Mouse (Mus musculus): Measurements from ENCODE around the gene Kyat3.
"Not testable (repeated sequence)": the region's sequence is repeated elsewhere in the genome, so short reads cannot be mapped to it uniquely, and the experiment has no call there.

Kyat3 gene

DNA sequence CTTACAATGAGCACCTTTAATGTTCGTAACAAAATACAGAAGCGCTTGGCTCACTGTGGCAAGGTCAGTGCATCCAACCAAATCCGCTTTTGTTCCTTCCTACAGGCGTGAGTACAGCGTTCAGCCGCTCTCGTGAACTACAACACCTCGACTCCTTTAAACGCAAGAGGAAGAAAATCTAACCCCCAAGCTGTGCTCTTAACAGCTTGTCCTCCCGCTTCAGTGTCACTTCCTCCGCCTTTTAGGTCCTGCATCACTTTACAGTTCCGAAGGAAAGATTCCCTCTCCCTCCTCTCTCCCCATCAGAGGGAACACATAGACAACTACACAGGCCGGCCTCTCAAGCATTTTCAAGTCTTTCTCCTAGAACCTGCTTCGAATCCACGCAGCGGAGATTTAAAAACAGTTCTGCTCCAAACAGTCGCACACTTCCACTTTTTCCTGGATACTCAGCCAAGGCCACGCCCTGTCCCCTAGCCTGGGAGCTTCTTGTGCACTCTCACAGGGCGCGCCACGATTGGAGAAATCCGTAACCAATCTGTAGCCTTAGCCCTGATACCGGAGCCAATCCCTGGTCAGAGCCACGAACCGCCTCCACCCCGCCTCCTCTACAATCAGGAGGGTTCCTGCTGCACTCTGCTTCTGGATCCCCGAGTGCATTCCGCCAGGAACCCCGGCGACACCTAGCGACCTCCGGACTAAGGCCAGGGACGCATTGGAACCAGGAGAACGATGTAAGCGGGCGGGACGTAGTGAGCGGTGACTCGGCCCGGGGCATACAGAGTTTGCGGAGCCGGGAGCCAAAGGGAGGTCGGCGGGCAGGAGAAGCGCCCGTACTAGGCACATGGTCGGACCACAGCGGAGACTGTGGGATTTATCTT is at the start of gene Kyat3:
Gene Kyat3, plus strand, starts transcription at position 610 of the 881 bp plus-strand sequence.
- peak; percentile 98 for DNase-seq (ENCODE audit: low read depth, low spot score)

DNA sequence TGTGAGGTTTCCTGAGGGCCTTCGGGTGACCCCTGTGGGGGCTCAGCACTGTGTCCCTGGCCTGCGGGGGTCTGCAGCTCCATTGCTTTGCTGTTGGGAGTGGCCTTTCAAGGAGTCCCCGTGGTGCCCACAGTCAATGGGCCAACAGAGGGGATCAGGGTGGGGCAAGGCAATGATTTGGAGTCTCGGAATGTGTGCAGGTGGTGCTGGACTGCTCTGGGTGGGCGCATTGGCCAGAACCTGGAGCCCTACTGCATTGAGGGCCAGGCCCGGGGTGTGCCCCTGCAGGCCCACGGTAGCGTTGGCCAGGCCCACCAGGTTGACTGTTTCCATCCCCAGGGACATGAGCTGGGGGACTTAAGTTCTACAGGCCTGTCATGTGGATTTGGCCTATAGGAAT is 36.1 kb upstream of the Kyat3 start:
- no peak for DNase-seq (ENCODE audit: low read depth, low spot score)

DNA sequence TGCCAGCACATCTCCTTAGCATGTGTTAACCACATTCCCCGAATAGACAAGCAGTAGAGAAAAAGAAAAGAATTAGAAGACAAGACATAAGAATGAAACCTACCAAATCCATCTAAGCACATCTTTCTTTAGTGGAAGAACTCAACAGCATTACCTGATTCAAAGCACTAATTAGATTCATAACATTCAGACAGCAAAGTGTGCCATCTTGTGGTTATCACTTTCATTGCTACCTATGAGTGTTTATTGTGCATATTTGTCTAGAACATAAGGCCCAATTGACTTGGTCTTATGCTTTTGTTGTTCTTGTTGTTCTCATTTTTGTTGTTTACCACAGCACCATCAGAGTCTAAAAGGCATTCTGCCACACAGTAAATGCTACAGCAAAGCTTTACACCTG is 26.2 kb upstream of the Kyat3 start:
- DNase-seq (ENCODE audit: low read depth, low spot score) = peak; percentile 32

DNA sequence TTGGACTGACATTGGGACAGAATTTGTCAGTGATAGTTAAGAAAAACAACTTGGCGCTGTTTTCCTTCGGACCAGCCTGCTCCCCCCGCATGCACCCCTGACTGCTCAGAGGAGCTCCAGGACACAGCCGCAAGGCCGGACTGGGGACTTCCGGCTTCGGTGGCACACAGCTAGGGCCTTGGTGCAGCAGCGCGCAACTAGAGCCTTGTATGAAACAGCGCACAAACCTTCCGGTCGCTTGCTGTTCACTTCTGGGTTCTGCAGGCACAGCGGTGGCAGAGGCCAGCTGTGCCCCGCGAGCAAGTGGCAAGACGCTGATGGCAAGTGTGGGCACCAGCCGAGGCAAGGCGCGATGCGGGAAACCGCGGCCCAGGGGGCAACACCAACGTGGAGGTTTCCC is 12.9 kb upstream of the Kyat3 start:
- DNase-seq (ENCODE audit: low read depth, low spot score) = peak; percentile 52

DNA sequence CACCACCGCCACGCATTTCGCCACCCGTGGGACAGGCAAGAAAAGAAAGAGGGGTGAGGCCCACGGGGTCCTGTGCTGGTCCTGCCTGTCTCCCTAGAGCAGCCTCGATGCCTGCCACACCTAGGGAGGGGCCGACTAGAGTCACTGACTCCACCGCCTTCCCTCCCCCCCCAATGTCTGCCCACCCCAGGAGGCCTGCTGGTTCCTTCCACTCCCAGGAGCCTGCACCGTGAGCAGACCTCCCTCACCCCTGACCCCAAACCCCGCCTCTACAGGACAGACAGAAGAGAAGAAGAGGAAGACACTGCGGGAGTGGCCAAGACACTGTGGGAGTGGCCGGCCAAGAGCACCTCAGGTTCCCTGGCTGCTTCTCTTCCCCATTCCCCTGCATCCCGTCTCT is 12.5 kb upstream of the Kyat3 start:
- DNase-seq (ENCODE audit: low read depth, low spot score) = peak; percentile 83

DNA sequence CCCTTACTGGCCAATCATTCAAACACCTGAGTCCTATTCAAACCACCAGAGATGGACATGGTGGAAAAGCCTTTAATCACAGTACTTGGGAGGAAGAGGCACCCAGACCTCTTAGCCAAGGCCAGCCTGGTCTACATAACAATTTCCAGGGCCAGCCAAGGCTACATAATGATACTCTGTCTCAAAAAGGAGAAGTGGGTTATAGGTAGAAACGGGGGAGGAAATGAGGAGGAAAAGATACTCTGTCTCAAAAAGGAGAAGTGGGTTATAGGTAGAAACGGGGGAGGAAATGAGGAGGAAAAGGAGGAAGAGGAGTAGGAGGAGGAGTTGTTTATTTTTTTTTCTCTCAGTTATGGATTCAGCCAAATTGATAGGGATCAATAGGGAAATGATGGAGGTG is 4.3 kb upstream of the Kyat3 start:
- DNase-seq (ENCODE audit: low read depth, low spot score) = no peak

DNA sequence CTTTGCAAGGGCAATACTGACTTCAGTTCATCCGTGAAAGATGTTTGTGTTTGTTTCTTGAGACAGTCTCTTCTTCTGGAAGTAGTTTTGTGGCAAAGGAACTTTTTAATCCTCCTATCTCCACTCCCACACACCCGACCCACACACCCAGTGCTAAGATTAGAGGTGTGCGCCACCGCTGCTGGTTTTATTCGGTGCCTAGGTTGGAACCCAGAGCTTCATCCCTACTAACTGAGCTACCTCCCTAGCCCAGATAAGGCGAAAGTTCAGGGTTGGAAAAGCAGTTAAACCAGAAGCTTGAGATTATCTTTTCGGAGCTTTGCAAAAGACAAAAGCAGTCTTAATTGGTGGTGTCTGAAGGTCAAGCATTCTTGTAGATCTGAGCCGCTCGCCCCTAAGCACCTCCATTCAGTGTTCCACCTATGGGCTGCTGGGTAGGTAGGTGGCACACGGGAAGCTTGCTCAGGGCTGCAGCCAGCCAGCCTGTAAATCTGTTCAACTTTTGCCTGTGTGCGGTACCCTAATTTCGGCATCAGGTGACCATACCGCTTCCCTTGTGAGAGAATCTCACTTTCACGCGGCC is 647 bp downstream of the Kyat3 start:
- DNase-seq (ENCODE audit: low read depth, low spot score) = peak; percentile 30

DNA sequence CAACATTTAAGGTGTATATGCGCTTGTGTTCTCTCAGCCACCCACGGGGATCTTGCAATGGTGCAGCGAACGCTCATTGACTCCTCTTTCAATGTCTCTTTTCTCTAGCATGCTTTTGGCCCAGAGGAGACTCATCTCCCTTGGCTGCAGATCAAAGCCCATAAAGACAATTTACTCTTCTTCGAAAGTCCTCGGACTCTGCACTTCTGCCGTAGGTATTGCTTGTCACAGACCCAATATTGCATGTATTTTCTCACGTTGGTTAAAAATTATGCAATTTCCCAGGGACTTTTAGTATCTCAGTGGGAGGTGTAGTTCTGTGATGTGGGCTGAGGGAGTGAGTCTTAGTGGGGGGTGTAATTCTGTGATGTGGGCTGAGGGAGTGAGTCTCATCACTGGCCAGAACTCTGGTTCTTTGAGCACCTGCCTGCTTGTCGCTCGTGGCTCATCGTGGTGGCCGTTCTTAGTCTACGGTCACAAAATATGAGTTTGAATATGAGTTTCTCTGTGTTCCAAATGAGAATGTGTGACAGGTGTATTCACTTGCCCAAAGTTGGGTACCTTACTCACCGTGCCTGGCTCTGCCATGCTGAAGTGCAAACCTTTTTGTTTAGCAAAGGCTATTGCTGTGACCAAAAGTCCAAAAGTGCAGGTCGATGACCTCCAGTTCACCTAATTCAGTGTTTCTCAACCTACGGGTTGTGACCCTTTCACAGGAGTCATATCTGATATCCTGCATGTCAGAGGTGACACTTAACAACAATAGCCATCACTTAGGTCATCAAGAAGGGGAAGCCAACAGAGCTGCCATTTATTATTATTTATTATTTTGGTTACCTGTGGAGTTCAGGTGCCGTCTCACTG is 6.0 kb downstream of the Kyat3 start:
- no peak for DNase-seq (ENCODE audit: low read depth, low spot score)

DNA sequence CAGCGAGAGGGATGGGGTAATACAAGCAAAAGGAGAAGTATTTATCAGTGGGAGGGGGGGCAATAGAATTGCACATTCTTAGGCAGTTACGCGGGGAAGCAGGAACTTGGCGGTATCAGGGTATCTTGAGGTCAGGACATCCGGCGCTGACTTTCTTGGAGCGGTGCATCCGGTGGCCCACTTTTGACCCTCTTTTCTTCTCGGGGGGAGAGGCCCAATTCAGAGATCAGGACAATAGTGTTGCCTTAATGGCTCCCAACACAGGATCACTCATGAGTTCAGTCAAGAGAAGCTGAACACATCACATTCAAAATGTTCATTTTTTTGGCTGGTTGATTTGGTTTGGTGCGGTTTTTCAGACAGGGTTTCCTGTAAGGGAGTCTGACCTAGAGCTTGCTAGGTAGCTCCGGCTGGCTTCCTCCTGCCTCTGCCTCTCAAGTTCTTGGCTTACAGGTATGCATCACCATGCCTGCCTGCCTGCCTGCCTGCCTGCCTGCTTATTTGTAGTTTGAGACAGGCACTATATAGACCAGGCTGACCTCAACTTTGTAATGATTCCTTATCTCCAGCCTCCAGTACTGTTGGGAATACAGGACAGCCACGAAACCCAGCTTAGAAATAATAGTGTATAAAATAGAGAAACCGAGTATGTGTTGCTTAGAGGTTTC is 7.5 kb downstream of the Kyat3 start:
- not testable (repeated sequence) for DNase-seq (ENCODE audit: low read depth, low spot score)

DNA sequence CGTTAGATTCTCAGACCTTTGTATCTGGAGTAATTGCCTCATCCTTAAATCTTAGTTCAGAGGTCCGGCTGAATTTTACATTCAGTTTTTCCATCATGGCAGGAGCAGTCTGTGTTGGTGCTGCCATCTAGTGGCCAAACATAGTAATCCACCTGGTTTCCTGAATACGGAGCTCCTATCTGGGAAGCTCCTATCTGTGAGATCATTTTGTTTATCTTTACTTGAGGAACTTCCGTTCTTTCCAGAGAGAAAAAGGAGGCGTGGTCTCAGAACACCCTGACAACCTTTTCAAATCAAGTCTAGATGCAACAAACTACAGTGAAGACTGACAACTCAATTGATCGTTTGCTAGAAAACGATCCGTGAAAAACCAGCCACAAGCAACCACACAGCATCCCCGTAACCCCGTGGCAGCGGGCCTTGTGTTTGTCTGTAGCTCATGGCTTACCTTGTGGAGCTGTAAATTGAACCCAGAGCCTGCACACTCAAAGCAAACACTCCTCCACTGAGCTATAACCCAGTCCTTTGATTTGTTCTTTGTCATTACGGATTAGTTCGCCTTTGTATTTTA is 8.1 kb downstream of the Kyat3 start:
- DNase-seq (ENCODE audit: low read depth, low spot score) = peak; percentile 75

DNA sequence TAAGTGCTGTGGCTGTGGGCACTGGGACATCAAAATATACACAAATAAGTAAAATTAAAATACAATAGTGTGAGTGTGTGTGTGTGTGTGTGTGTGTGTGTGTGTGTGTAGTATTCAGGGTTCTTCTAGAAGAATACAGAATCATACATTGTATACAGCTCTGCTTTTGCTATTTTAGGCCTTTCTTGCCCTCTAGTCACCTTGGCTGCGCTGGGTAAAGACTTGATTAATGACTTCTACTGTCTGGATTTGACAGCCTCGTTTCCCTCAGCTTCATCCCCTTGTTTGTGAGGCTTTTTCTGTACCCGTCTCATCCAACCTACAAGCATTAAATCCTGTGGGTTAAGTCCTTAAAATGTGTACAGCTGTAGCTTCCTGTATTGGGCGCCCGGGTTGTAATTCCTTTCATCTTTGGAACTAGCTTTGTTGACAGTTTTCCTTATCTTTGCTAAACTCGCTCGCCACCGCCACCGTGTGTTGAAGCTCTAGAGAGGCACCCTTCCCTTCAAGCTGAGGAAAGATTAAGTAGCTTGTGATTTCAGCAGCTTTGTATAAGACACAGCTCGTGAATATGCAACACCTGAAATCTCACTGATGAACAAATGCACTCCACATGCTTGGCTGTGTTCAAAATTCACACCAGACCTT is 9.6 kb downstream of the Kyat3 start:
- DNase-seq (ENCODE audit: low read depth, low spot score) = peak; percentile 52

DNA sequence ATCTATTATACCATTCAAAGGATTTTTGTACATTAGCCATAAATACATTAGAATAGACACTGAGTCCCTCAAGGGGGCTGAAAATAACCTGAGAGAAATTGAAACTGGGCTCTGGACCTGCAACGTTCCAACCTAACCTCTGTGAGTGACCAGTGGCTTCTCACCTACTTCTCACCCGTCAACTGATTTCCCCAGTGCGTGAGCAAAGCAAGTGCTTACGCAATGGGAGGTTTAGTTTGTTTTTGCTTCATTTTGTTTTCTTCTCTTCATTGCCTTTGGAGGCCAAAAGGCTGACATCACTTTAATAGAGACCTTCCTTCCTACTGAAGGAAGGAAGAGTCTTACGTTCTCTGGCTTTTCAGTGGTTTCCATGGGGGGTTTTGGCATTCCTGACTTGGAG is 10.5 kb downstream of the Kyat3 start:
- DNase-seq (ENCODE audit: low read depth, low spot score) = no peak

DNA sequence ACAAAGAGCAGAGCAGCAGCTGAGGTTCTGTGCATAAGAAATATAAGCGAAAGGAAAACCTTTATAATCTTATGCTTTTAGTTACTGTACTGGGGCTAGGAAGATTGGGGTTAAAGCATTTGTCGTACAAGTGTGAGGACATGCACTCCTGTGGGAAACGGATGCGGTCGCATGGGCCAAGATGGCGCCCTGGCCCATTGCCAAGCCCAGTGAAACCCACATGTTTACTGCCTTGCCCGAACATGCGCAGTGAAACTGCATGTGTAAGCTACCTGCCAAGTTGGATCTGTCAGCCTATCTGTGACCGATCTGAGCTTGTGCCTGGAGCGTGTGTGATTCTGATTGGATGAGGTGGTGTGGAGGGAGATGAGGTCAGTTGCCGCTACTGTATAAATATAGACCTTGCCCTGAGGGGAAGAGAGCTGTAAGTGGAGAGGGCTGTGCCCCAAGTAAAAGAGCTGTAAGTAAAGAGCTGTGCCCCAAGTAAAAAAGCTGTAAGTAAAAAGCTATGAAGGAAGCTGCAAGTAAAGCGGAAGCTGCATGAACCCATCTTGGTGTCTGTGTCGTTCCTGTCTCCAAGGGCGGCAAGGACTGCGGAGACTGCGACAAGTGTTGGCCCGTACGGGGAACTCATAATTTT is 11.7 kb downstream of the Kyat3 start:
- DNase-seq (ENCODE audit: low read depth, low spot score) = not testable (repeated sequence)

DNA sequence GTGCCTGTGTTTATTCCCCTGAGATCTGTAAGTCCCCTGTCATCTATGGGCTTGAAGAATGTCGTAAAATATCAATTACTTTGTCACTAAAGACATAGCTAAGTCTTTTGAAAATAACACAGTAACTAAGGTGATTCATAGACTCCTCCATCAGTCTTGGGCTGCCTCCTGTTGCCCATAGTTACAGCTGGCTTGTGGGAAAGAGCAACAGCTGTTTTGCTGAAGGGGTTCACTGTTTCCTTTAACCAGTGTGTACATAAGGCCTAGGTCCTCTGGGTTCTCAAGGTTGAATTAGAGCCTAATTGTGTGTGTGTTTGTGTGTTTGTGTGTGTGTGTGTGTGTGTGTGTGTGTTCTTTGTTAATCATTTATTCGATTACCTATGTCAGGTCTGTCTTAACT is 24.6 kb downstream of the Kyat3 start:
- no peak for DNase-seq (ENCODE audit: low read depth, low spot score)

DNA sequence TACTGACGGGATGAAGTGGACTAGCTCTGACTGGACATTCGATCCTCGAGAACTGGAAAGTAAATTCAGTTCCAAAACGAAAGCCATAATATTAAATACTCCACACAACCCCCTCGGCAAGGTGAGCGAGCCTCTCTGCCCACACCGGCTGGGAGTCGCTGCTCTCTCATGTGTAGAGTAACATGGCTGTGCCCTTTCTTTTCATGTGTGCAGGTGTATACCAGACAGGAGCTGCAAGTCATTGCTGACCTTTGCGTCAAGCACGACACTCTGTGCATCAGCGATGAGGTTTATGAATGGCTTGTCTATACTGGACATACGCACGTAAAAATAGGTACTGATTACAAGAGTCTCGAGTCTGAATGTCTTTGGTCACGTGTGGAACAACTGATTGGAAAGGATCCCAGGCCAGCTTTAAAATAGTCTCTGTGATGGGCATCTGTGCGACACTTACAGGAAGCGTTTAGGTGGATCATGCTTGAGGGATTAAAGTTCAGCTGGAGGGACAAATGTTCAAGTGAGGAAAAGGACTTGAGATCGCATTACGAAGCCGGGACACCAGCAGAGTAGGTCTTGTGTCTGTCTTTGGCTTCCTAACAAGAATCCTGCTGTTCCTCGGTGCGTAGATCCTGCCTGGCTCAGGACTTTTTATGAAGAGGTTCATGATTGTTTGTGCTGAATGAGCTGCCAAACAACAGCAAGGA is 25.3 kb downstream of the Kyat3 start:
- DNase-seq (ENCODE audit: low read depth, low spot score) = no peak

DNA sequence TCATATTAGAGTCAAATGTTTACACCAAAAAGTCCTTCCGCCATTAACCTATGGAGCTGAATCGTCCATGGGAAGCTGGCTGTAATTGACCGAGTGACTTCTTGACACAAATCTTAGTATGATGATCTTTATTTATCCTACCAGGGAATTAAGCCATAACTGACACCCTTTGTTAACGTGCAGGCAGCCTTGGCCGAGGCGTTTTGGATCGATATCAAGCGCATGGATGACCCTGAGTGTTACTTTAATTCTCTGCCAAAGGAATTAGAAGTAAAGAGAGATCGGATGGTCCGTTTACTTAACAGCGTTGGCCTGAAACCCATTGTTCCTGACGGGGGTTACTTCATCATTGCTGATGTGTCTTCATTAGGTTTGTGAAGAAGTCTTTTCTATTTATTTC is 33.4 kb downstream of the Kyat3 start:
- DNase-seq (ENCODE audit: low read depth, low spot score) = no peak

DNA sequence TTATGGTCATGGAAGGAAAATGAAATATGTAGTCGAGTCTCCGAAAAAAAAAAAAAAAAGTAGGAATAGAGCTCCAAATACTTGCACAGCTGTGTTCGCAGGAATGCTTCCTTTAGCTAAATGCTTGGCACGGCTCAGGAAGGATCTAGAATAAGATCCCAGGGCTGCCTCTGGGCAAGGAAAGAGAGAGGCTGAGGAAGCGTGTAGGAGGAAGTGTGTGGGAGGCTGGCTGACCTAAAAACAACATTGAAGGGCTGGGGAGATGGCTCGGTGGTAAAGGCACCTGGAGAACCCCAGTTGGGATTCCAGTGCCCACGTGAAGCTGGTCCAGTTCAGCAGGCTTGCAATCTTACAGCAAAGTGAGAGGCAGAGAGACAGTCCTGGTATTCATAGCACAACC is 40.0 kb downstream of the Kyat3 start:
- no peak for DNase-seq (ENCODE audit: low read depth, low spot score)

DNA sequence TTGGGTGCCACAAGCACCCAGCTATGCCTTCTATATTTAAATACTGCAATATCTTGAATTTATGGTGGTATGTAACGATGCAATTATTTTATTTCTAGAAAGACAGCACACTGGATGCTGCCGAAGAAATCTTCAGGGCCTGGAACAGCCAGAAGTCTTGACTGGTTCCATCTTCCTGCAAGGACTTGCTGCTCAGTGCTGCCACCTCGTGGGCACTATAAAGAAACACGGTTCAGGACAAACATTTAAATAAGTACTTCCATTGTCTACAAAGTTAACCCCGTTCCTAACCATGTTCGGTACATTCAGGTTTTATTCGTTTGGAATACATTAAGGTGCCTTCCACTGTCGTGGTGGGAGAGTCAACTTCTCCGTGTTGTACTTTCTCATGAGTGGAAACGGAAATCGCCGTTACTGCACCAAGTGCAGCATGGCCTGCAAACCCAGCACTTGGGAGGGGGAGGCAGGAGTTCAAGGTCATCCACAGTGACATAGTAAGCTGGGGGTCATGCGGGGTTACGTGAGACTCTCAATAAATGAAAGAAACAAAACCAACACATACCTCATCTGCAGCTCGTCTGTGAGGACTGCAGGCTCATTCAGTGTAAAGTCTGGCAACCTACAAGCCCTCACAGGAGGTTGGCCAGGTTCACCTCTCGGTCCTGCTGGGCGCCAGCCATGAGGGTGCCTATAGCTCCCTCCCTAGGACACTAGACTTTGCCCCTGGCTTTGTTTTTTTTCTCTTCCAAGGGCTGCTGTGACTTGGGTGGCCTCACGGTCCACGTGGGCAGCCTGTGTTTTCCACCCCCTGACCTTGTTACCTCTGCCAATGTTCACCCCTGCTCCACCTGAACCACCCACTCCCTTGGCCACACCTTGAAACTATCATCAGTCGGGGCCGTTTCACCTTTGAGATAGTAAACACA is 43.4 kb downstream of the Kyat3 start:
- DNase-seq (ENCODE audit: low read depth, low spot score) = peak; percentile 93

DNA sequence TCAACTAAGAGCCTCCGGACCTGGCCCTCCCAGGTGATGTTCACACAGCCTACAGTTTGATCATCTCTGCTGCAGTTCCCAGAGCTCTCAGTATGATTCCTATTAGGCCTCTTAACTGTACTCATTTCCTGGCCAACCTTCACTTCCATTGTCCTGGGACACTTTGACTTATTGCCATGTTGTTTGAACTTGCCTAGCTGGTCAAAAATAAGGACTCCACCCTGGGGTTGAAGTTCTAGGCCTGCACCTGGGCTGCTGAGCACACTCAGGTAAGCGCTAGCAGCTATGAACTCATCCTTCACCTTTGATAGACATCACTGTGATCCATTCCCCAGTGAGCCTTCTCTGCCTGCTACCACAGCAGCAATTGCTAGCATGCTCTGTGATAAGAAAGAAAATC is 44.2 kb downstream of the Kyat3 start:
- DNase-seq (ENCODE audit: low read depth, low spot score) = no peak

Data from ES-CJ7 (cell line).